Mouse (Mus musculus) heart, postnatal 25 days (tissue): Measurements from ENCODE around the gene Gm20830. TPM values are rescaled to one million over a fixed set of nuclear protein-coding genes. Genes with fewer than 3 reads are reported as not detected.
"Not testable (repeated sequence)": the region's sequence is repeated elsewhere in the genome, so short reads cannot be mapped to it uniquely, and the experiment has no call there.

Experiments used
- DNase-seq: peaks from one replicate; pipeline ENCODE4 v3.0.0; 2022; ENCODE audit warnings: low spot score
- intact Hi-C: fragments of 180-260 bp; cut with DNase I; formaldehyde crosslinking; loops from one replicate; pipeline ENCODE4 v1.15.1; 2025
- total RNA-seq, 2 experiments: library from RNA; stranded (reverse); gene quantifications; 2 replicates each; pipeline ENCODE4 v1.2.3; 2021

Gene Gm20830
- total RNA-seq, result not detected

GRCm38 (mm10) chrY:6918182-6918581 is at the start of gene Gm20830:
Gm20830 (minus strand) TSS chrY:6918282.
- DNase-seq, intact Hi-C loops: not testable (repeated sequence)

Other genes starting within 250 kb of the Gm20830 start
- not detected for gene Gm21719, start 235.4 kb downstream of the Gm20830 start, total RNA-seq